11 mouse cellular contexts compared by ENCODE assay signal in the genomic region with DNA sequence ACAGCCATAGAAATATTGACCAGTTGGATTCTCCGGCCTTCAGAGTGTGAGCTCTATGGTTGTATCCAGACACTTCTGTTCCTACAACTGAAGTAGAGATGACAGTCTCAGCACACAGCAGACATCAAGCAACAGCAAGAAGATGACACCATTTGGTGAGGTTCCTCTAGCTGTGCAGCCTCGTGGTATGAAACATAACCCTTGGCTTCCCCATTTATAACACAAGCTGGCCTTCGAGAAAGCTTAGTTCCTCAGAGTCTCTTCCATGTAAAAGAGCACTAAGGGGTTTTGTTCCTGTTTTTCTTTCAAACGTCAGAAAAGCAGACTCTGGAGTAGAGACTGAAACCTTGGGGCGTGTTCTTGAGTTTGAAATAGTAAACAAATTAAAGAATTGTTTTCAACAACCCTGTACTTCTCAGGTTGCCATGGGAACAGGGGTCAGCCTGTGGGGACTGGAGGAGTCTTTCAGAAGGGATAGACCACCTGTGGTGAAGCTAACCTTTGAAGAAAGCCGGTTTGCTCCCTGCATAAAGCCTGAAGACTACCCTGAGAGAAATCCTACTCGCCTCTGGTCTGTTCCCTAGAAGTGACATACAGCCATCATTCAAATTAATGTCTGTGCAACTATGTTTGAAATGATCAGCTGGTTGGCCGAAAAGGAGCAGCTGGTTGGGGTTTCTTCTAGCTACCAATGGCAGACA.
A peak's percentile ranks its signal among the peaks of the same experiment; 100 is the strongest.
DNase-seq lines count a peak whose midpoint lies in the region; ATAC-seq and TF ChIP-seq lines count a peak whose summit lies in the region.
"Had no signal": no experiment of that assay in that cellular context is flagged by ENCODE, and none has a peak within 500 bp of the region (broad histone marks: within the 10 kb centered on the region; RNA-seq: fewer than 3 reads in every experiment).

No protein-coding gene starts in this region.

- 31% methylated on average over 8 of the region's 8 CpGs for WGBS in lung, postnatal 0 days
- 54% methylated on average over 8 of the region's 8 CpGs for WGBS in small intestine, adult 2 months

- H3K4me2 ChIP-seq in lung, postnatal 0 days (replicated peaks; ENCODE audit: low read depth, low read length), result no peak overlapping the region
- H3K4me2 ChIP-seq: liver, embryonic 15.5 days had no signal

- no peak for TF ChIP-seq POLR2A in small intestine, adult 2 months (IDR thresholded peaks at IDR 0.05; ENCODE audit: low read depth, low read length)

- DNase-seq in lung, postnatal 0 days (ENCODE audit: low spot score), result peak; percentile 55
- no peak for DNase-seq in lung, postnatal 4 days
- peak; percentile 40 for DNase-seq in embryo, embryonic 11.5 days (ENCODE audit: low read depth, low spot score)
- DNase-seq in hindlimb bud, embryonic 11.5 days (ENCODE audit: extremely low spot score, low read depth, low spot score), result peak; percentile 26
- DNase-seq in adrenal gland, postnatal 10 days, result no peak
- no peak for DNase-seq in right cerebral cortex, postnatal 25 days
- DNase-seq: heart, adult 2 months; right cerebral cortex, postnatal 4 days had no signal

- H3K4me3 ChIP-seq in lung, postnatal 0 days (ENCODE audit: low read depth, low read length), result no peak overlapping the region
- H3K4me3 ChIP-seq in small intestine, adult 2 months (ENCODE audit: low read depth, low read length), result no peak overlapping the region
- H3K4me3 ChIP-seq: heart, adult 2 months; liver, embryonic 15.5 days had no signal

- ATAC-seq in lung, postnatal 0 days, result no peak
- ATAC-seq in CD4-positive, CD25-positive, alpha-beta regulatory T cell, adult 4 months, result no peak

- H3K27me3 ChIP-seq in lung, postnatal 0 days (replicated peaks; ENCODE audit: insufficient read depth, low read length), result no peaks in the 10 kb centered on the region
- H3K27me3 ChIP-seq in small intestine, adult 2 months (ENCODE audit: control insufficient read depth, insufficient read depth, low read length), result no peaks in the 10 kb centered on the region
- H3K27me3 ChIP-seq: liver, embryonic 15.5 days had no signal

- no peak overlapping the region for H3K9ac ChIP-seq in lung, postnatal 0 days (replicated peaks; ENCODE audit: low read depth)
- H3K9ac ChIP-seq: liver, embryonic 15.5 days had no signal

- H3K36me3 ChIP-seq in lung, postnatal 0 days (ENCODE audit: insufficient read depth, low read length), result no peaks in the 10 kb centered on the region
- H3K36me3 ChIP-seq in small intestine, adult 2 months (ENCODE audit: control insufficient read depth, insufficient read depth, low read length), result no peaks in the 10 kb centered on the region
- H3K36me3 ChIP-seq: liver, embryonic 15.5 days had no signal

- H3K4me1 ChIP-seq in lung, postnatal 0 days (ENCODE audit: insufficient read depth, low read depth, low read length), result no peaks in the 10 kb centered on the region; the same call in 1 of the 2 replicates
- H3K4me1 ChIP-seq in small intestine, adult 2 months (ENCODE audit: control insufficient read depth, insufficient read depth, insufficient read length, low read length), result no peaks in the 10 kb centered on the region; the same call in 1 of the 2 replicates

- no peak for TF ChIP-seq CTCF in lung, postnatal 0 days (IDR thresholded peaks at IDR 0.05)
- no peak for TF ChIP-seq CTCF in small intestine, adult 2 months (IDR thresholded peaks at IDR 0.05; ENCODE audit: extremely low read depth, insufficient read length, insufficient replicate concordance, low read depth, low read length)

- H3K27ac ChIP-seq in lung, postnatal 0 days (ENCODE audit: low read length), result no peak overlapping the region
- peak overlapping the region; percentile 9 for H3K27ac ChIP-seq in small intestine, adult 2 months (ENCODE audit: insufficient read depth, low read depth, low read length)
- H3K27ac ChIP-seq: heart, adult 2 months; liver, embryonic 15.5 days had no signal

- no peaks in the 10 kb centered on the region for H3K9me3 ChIP-seq in lung, postnatal 0 days (ENCODE audit: low read length)
- H3K9me3 ChIP-seq: liver, embryonic 15.5 days had no signal

- TF ChIP-seq EP300 in lung, postnatal 0 days (IDR thresholded peaks at IDR 0.05), result no peak

Comparison
In these comparisons a context has a peak if more than half of its experiments do, and no peak if none do; other contexts are left out.
1. DNase-seq: peak in lung, postnatal 0 days (single experiment), embryo, embryonic 11.5 days (single experiment) and hindlimb bud, embryonic 11.5 days (single experiment); none in lung, postnatal 4 days (0 of 2), adrenal gland, postnatal 10 days (single experiment) and right cerebral cortex, postnatal 25 days (single experiment).